Mouse (Mus musculus) lung, postnatal 0 days (tissue): ENCODE data around the gene Patz1. TPM values are rescaled to one million over a fixed set of nuclear protein-coding genes. Genes with fewer than 3 reads are reported as not detected.
A peak's percentile ranks its signal among the peaks of the same experiment; 100 is the strongest.

Experiments
- ATAC-seq: fragments of 200-750 bp; cut with Nextera tagmentation; 2 replicates; pipeline ENCODE4 v1.8.0; 2017; ENCODE audit warnings: moderate library complexity
- DNase-seq: peaks from one replicate; pipeline ENCODE4 v3.0.0-alpha.2; 2016; ENCODE audit warnings: low spot score
- H3K27ac ChIP-seq: fragments of 300-500 bp; sonication (generic); 2 replicates; pipeline ENCODE4 v1.5.1; 2014; ENCODE audit warnings: antibody characterized with exemption, mild to moderate bottlenecking, low read length, mixed read lengths
- H3K27me3 ChIP-seq: fragments of 300-500 bp; sonication (generic); replicated peaks from 2 replicates; pipeline ENCODE4 v1.6.1; 2014; ENCODE audit warnings: low read length, mixed read lengths; ENCODE audit not compliant: insufficient read depth
- H3K36me3 ChIP-seq: fragments of 300-500 bp; sonication (generic); 2 replicates; pipeline ENCODE4 v1.6.1; 2014; ENCODE audit warnings: low read length, mixed read lengths; ENCODE audit not compliant: insufficient read depth
- H3K4me1 ChIP-seq: fragments of 300-500 bp; sonication (generic); 2 replicates; pipeline ENCODE4 v1.6.1; 2014; ENCODE audit warnings: antibody characterized with exemption, low read depth, low read length, mixed read lengths; ENCODE audit not compliant: insufficient read depth
- H3K4me2 ChIP-seq: fragments of 300-500 bp; sonication (generic); replicated peaks from 2 replicates; pipeline ENCODE4 v1.6.1; 2014; ENCODE audit warnings: low read depth, mild to moderate bottlenecking, low read length, moderate library complexity, mixed read lengths
- H3K4me3 ChIP-seq: fragments of 300-500 bp; sonication (generic); 2 replicates; pipeline ENCODE4 v1.5.1; 2014; ENCODE audit warnings: low read depth, low read length
- H3K9ac ChIP-seq: fragments of 300-500 bp; sonication (generic); replicated peaks from 2 replicates; pipeline ENCODE4 v1.6.1; 2014; ENCODE audit warnings: low read depth, mild to moderate bottlenecking
- H3K9me3 ChIP-seq: fragments of 300-500 bp; sonication (generic); 2 replicates; pipeline ENCODE4 v1.6.1; 2016; ENCODE audit warnings: low read length, mixed read lengths
- CTCF ChIP-seq: IDR thresholded peaks from 2 replicates; pipeline ENCODE4 v1.5.1; 2016; ENCODE audit warnings: antibody characterized with exemption, mild to moderate bottlenecking
- EP300 ChIP-seq: IDR thresholded peaks from 2 replicates; pipeline ENCODE4 v1.6.1; 2016; ENCODE audit warnings: antibody characterized with exemption, mild to moderate bottlenecking, control low read depth
- WGBS: fragments of 180-500 bp; shearing (Covaris S2); extraction: QIAGEN DNeasy Blood & Tissue Kit; methylation state at CpG from one replicate; pipeline ENCODE4 v1.1.7; 2014; 5-methylcytosine and 5-hydroxymethylcytosine counted together
- polyA plus RNA-seq: library from polyadenylated mRNA; unstranded; fragments of >200 nt; fragmentation: Nextera tagmentation; extraction: Ambion mirVana; gene quantifications from 2 replicates; pipeline ENCODE4 v1.2.1, GENCODE M21; 2015

Gene Patz1
- polyA plus RNA-seq, 1 experiment from 2014 or later = 23.2 TPM

DNA sequence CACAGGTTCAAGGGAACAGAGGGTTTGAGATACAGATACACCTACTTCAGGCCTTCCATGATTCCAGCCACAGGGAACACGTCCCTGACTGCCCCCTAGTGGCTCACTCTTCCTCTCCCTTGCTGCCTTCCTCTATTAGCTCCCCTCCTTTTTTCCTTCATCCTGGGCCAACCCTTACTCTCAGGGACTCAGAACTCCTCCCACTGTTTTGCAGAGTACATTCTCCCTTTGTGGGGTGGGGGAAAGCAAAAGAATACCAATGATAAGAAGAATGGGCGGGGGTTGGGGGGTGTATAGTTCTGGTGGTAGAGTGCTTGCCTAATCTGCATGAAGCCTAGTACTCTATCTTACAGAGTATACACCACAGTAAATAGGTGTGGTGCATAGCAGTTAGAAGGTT lies 25.5 kb downstream of the Patz1 start:
- no peak overlapping the region for H3K27ac ChIP-seq
- H3K27me3 ChIP-seq = no peaks in the 10 kb centered on the region
- peak; percentile 83 for ATAC-seq
- H3K9me3 ChIP-seq = no peaks in the 10 kb centered on the region
- no peak overlapping the region for H3K9ac ChIP-seq
- no peak overlapping the region for H3K4me2 ChIP-seq
- no peaks in the 10 kb centered on the region for H3K4me1 ChIP-seq
- H3K36me3 ChIP-seq = peaks cover 7% of the 10 kb centered on the region; the same call in 1 of the 2 replicates
- WGBS = 22% methylated on average over 2 of the region's 2 CpGs
- DNase-seq = peak; percentile 88
- TF ChIP-seq EP300 = no peak
- TF ChIP-seq CTCF = peak; percentile 86
- no peak overlapping the region for H3K4me3 ChIP-seq

DNA sequence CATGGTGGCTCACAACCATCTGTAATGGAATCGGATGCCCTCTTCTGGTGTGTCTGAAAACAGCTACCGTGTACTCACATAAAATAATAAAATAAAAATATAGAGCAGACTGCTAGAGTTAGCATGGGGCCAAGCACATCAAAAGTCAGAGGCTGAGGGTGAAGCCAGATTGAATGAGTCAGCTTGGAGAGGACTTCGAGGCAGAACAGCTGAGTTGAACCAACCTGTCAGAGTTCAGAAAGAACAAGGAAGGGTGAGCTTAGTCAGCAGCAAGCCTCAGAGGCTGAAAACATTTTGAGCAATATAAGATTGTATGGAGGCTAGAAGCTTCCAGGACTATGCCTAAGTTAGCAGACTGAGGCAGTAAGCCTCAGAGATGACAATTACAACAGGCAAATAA lies 29.6 kb downstream of the Patz1 start:
- Histone ChIP-seq H3K4me1 (no peaks in the 10 kb centered on the region), H3K4me3 (no peak overlapping the region), H3K27me3 (no peaks in the 10 kb centered on the region), H3K36me3 (no peaks in the 10 kb centered on the region), H3K9ac (no peak overlapping the region), H3K4me2 (no peak overlapping the region), H3K27ac (no peak overlapping the region), H3K9me3 (no peaks in the 10 kb centered on the region)
- no peak for TF ChIP-seq EP300
- TF ChIP-seq CTCF = no peak
- ATAC-seq (no peak), DNase-seq (no peak)
- WGBS = 84% methylated on average over 3 of the region's 3 CpGs

DNA sequence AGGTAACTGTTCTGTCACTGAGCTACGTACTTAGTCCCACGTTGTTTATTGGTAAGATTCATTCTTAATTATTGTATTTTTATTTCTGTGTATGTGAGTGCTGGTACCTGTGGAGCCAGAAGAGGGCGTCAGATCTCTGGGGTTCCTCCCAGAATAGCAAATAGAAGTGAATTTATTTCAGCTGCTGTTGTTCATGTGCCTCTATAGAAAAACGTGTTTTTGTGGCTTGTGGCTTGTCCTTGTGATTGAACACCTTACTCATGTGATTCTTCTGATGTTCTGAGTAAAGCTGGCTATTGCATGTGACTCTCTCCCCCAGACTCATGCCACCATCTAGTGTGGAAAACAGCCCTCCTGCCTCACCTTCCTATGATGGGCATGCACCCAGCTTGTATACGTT lies 39.6 kb downstream of the Patz1 start:
- WGBS = 72% methylated on average over 5 of the region's 5 CpGs
- H3K4me1 ChIP-seq = peaks cover 12% of the 10 kb centered on the region; the same call in 1 of the 2 replicates
- no peak overlapping the region for H3K4me2 ChIP-seq
- TF ChIP-seq EP300 (no peak), CTCF (peak; percentile 18; the same call in 1 of the 2 replicates)
- no peak overlapping the region for H3K27ac ChIP-seq
- H3K36me3 ChIP-seq = no peaks in the 10 kb centered on the region
- no peaks in the 10 kb centered on the region for H3K27me3 ChIP-seq
- no peaks in the 10 kb centered on the region for H3K9me3 ChIP-seq
- no peak overlapping the region for H3K4me3 ChIP-seq
- no peak for DNase-seq
- H3K9ac ChIP-seq = no peak overlapping the region
- ATAC-seq = no peak

DNA sequence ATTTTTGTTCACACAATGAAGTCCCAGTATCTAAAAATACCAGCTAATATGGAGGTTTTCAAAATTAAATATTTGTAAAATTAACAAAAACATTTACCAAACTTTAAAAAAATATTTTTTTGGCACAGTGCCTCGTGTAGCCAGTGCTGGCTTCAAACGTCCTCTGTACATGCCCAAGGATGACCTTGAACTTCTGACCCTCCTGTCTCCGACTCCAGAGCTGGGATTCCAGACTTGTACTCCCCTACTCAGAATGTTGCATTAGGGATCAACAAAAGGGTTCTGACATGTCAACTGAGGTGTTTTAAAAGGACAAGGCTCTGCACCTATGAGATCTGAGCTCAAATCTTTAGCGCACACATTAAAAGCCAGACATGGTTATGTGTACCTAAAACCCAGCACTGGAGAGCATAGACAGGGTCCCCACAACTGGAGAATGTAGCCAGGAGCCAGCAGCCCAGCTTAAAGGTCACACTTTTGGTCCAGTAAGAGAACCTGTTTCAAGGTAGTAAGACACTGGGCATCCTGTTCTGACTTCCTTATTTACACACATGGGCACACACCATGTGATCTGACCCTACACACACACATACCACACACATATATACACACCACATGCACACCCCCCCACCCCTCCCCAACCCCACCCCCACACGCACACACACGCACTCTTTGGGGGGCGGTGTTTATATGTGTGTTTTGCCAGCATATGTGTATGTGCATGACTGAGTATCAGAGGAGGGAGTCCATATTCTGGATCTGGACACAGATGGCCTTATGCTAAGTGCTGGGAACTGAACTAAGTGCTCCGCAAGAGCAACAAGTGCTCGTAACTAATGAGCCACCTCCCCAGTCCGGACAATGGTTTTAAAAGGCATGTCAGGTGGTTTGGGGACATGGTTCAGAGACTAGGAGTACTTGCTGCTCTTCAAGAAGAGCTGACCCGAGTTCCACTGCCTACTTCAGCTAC lies 40.4 kb downstream of the Patz1 start:
- no peak for DNase-seq
- WGBS = 66% methylated on average over 11 of the region's 11 CpGs
- no peak for ATAC-seq
- Histone ChIP-seq H3K4me3 (no peak overlapping the region), H3K27ac (no peak overlapping the region), H3K4me1 (peaks cover 12% of the 10 kb centered on the region; the same call in 1 of the 2 replicates), H3K27me3 (no peaks in the 10 kb centered on the region), H3K4me2 (no peak overlapping the region), H3K9me3 (no peaks in the 10 kb centered on the region), H3K9ac (no peak overlapping the region), H3K36me3 (no peaks in the 10 kb centered on the region)
- TF ChIP-seq CTCF (no peak), EP300 (no peak)

DNA sequence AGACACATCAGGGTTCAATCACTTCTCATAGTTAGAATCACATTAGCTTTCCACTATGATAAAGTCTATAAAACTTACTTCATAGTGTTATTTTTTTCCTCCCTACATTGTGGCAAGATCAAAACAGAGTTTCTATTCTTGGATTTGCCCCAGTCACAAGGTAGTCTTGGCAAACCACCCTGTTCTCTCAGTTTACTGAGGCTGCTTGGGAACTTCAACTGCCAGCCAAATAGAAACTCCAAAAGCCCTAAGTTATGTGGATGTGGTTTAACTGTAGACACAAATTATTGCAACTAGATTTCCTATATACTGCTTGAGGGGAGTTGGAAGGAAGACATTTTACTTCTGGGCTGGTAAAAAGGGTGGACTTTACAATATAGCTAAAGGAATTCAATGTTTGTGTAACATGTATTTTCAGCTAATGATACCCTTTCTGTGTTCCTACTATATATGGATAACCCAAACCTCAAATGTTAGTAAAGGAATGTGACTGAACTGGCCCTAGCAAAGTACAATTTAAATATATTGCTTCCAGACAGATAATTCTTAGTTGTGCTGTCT lies 41.3 kb downstream of the Patz1 start, which contains the start of gene Pik3ip1:
Gene Pik3ip1 (plus strand): TSS at position 511 of the 561 bp plus-strand sequence.
- H3K36me3 ChIP-seq = no peaks in the 10 kb centered on the region
- no peak for DNase-seq
- TF ChIP-seq CTCF (no peak), EP300 (no peak)
- H3K27me3 ChIP-seq = no peaks in the 10 kb centered on the region
- H3K4me3 ChIP-seq = peak within 1 kb of the TSS; percentile 45
- peak within 1 kb of the TSS; percentile 55; the same call in 1 of the 2 replicates for H3K9ac ChIP-seq
- ATAC-seq = no peak
- no peaks in the 10 kb centered on the region for H3K9me3 ChIP-seq
- H3K27ac ChIP-seq = peak within 1 kb of the TSS; percentile 90
- H3K4me1 ChIP-seq = peaks cover 12% of the 10 kb centered on the region; the same call in 1 of the 2 replicates
- H3K4me2 ChIP-seq = peak within 1 kb of the TSS; percentile 76

DNA sequence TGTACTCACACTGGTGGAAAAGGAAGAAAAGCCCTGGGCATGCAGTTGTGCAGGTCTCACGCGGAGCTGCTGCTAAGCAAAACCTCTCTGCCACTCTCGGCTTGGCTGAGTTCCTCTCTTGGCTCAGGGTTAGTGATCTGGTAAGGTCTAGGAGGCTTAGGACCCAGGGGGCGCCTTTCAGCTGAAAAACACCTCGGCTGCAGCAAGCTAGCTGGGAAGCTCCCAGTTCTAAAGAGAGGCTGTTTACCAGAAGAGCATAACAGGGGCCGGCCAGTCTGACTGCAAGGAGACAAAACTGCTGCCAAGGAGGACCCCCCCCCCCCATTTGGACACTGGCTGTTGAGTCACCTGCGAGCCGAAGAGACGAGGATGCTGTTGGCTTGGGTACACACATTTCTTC lies 41.9 kb downstream of the Patz1 start:
- peaks cover 14% of the 10 kb centered on the region; the same call in 1 of the 2 replicates for H3K4me1 ChIP-seq
- H3K27me3 ChIP-seq = no peaks in the 10 kb centered on the region
- H3K4me2 ChIP-seq = peak overlapping the region; percentile 76
- no peaks in the 10 kb centered on the region for H3K36me3 ChIP-seq
- H3K4me3 ChIP-seq = peak overlapping the region; percentile 45
- TF ChIP-seq EP300 (no peak), CTCF (peak; percentile 69)
- H3K27ac ChIP-seq = peak overlapping the region; percentile 90
- peak; percentile 20 for ATAC-seq
- DNase-seq = peak; percentile 88
- H3K9ac ChIP-seq = 0 out of 2 replicates have a peak overlapping the region, but pooled peaks have one; percentile 55
- WGBS = under 1% methylated on average over 9 of the region's 9 CpGs
- no peaks in the 10 kb centered on the region for H3K9me3 ChIP-seq
